Mouse (Mus musculus): Measurements from ENCODE around the gene Hist1h2bb.
"Not testable (repeated sequence)": the region's sequence is repeated elsewhere in the genome, so short reads cannot be mapped to it uniquely, and the experiment has no call there.

The Hist1h2bb gene

GRCm38 (mm10) chr13:23765172-23765513 lies 18.6 kb downstream of the Hist1h2bb start:
- DNase-seq (ENCODE audit: low spot score), result no peak

- no peak for DNase-seq (ENCODE audit: low spot score)
Observed at GRCm38 (mm10) chr13:23766772-23767171, 20.2 kb downstream of the Hist1h2bb start.

- no peak for DNase-seq (ENCODE audit: low spot score)
Observed at GRCm38 (mm10) chr13:23768834-23769397, 22.4 kb downstream of the Hist1h2bb start.

GRCm38 (mm10) chr13:23769613-23770012 lies 23.1 kb downstream of the Hist1h2bb start, which contains the start of gene Trim38:
Gene Trim38 (plus strand): TSS chr13:23769913.
- not testable (repeated sequence) for DNase-seq (ENCODE audit: low spot score)

- DNase-seq (ENCODE audit: low spot score), result peak; percentile 27
Observed at GRCm38 (mm10) chr13:23772561-23773313, 26.2 kb downstream of the Hist1h2bb start.

GRCm38 (mm10) chr13:23778339-23778738 lies 31.8 kb downstream of the Hist1h2bb start:
- no peak for DNase-seq (ENCODE audit: low spot score)

GRCm38 (mm10) chr13:23779025-23779424 lies 32.5 kb downstream of the Hist1h2bb start:
- DNase-seq (ENCODE audit: low spot score), result no peak

- DNase-seq (ENCODE audit: low spot score), result peak; percentile 29
Observed at GRCm38 (mm10) chr13:23792520-23792919, 46.0 kb downstream of the Hist1h2bb start.
